Comparison of ENCODE assay signal across 8 mouse cellular contexts in genomic region chr2:79774372-79774771, GRCm38 (mm10).
DNase-seq lines count a peak whose midpoint lies in the region; ATAC-seq and TF ChIP-seq lines count a peak whose summit lies in the region.

No protein-coding gene starts in this region.

- no peaks in the 10 kb centered on the region for H3K9me3 ChIP-seq in G1E (replicated peaks)
- no peaks in the 10 kb centered on the region for H3K9me3 ChIP-seq in forebrain, embryonic 12.5 days
- no peaks in the 10 kb centered on the region for H3K9me3 ChIP-seq in hindbrain, embryonic 12.5 days (replicated peaks)

- H3K9ac ChIP-seq in forebrain, embryonic 12.5 days: no peak overlapping the region
- H3K9ac ChIP-seq in hindbrain, embryonic 12.5 days: no peak overlapping the region

- no peak overlapping the region for H3K4me2 ChIP-seq in forebrain, embryonic 12.5 days
- H3K4me2 ChIP-seq in hindbrain, embryonic 12.5 days (replicated peaks): no peak overlapping the region

- H3K4me1 ChIP-seq in G1E (ENCODE audit: insufficient read depth, low read depth, low read length): no peaks in the 10 kb centered on the region
- peaks cover 10% of the 10 kb centered on the region for H3K4me1 ChIP-seq in forebrain, embryonic 12.5 days
- no peaks in the 10 kb centered on the region for H3K4me1 ChIP-seq in hindbrain, embryonic 12.5 days

- H3K27me3 ChIP-seq in G1E (ENCODE audit: insufficient read depth, low read length): peaks cover 4% of the 10 kb centered on the region; the same call in 1 of the 2 replicates
- no peaks in the 10 kb centered on the region for H3K27me3 ChIP-seq in forebrain, embryonic 12.5 days
- H3K27me3 ChIP-seq in hindbrain, embryonic 12.5 days: no peaks in the 10 kb centered on the region

- peak; percentile 2 for DNase-seq in G1E (ENCODE audit: low spot score)
- DNase-seq in brain, embryonic 18.5 days (ENCODE audit: low read depth, low spot score): peak; percentile 64
- peak; percentile 59 for DNase-seq in layer of hippocampus, adult 9-11 months
- DNase-seq in lung, postnatal 25 days (ENCODE audit: low spot score): peak; percentile 82
- DNase-seq in retina, postnatal 7 days (ENCODE audit: low read depth, low spot score): peak; percentile 49
- DNase-seq in yolk sac, embryonic 10.5 days (ENCODE audit: low spot score): peak; percentile 43

- no peaks in the 10 kb centered on the region for H3K36me3 ChIP-seq in G1E (replicated peaks)
- no peaks in the 10 kb centered on the region for H3K36me3 ChIP-seq in forebrain, embryonic 12.5 days (replicated peaks)
- no peaks in the 10 kb centered on the region for H3K36me3 ChIP-seq in hindbrain, embryonic 12.5 days

- WGBS in forebrain, embryonic 12.5 days: 1% methylated on average over 5 of the region's 5 CpGs
- 4% methylated on average over 5 of the region's 5 CpGs for WGBS in hindbrain, embryonic 12.5 days

- H3K4me3 ChIP-seq in G1E (ENCODE audit: low read depth, low read length): no peak overlapping the region
- H3K4me3 ChIP-seq in forebrain, embryonic 12.5 days (replicated peaks): no peak overlapping the region
- H3K4me3 ChIP-seq in hindbrain, embryonic 12.5 days: no peak overlapping the region

- no peak overlapping the region for H3K27ac ChIP-seq in forebrain, embryonic 12.5 days
- H3K27ac ChIP-seq in hindbrain, embryonic 12.5 days: no peak overlapping the region

- peak; percentile 15; the same call in 1 of the 2 replicates for TF ChIP-seq CTCF in G1E (IDR thresholded peaks at IDR 0.05; ENCODE audit: low read depth, low read length)

- no peak for ATAC-seq in G1E (ENCODE audit: extremely low read depth, insufficient number of reproducible peaks, low FRiP score, poor library complexity, severe bottlenecking)
- peak; percentile 66; the same call in 1 of the 2 replicates for ATAC-seq in forebrain, embryonic 12.5 days (ENCODE audit: low FRiP score)
- ATAC-seq in hindbrain, embryonic 12.5 days (ENCODE audit: low FRiP score): 0 out of 2 replicates have a peak, but pooled peaks have one; percentile 35

Comparison
In these comparisons a context has a peak if more than half of its experiments do, and no peak if none do; other contexts are left out.
1. DNase-seq: peak in every context shown above with its lines; median percentile 82 in lung, postnatal 25 days; 64 in brain, embryonic 18.5 days; 59 in layer of hippocampus, adult 9-11 months; 49 in retina, postnatal 7 days; 43 in yolk sac, embryonic 10.5 days; 2 in G1E.